13 mouse cellular contexts compared by ENCODE assay signal in the genomic region with DNA sequence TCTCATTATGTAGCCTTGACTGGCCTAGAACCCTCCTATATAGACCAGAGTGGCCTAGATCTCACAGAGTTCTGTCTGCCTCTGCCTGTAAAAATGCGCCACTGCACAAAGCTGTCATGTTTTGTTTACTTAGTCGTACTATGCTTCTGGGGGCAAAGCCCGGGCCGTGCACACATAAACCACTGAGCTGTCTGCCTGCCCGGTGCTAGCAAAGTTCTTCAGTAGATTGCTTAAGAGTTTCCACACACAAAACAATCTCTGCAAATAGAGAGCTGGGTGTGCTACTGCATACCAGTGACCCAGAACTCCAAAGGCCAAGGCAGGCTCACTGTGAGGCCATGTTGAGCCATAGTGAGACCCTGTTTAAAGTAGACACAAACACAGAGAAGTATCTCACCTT. TPM values are rescaled to one million over a fixed set of nuclear protein-coding genes. Genes with fewer than 3 reads are reported as not detected.
A peak's percentile ranks its signal among the peaks of the same experiment; 100 is the strongest.
DNase-seq lines count a peak whose midpoint lies in the region; ATAC-seq and TF ChIP-seq lines count a peak whose summit lies in the region.
"Had no signal": no experiment of that assay in that cellular context is flagged by ENCODE, and none has a peak within 500 bp of the region (broad histone marks: within the 10 kb centered on the region; RNA-seq: fewer than 3 reads in every experiment).

No protein-coding gene starts in this region.

- H3K4me1 ChIP-seq in intestine, embryonic 14.5 days (replicated peaks; ENCODE audit: control insufficient read depth, insufficient read depth, low read length) = 0 out of 2 replicates have a peak, but pooled peaks cover 11% of the 10 kb centered on the region
- 0 out of 2 replicates have a peak, but pooled peaks cover 8% of the 10 kb centered on the region for H3K4me1 ChIP-seq in intestine, embryonic 15.5 days (replicated peaks)
- no peaks in the 10 kb centered on the region for H3K4me1 ChIP-seq in intestine, postnatal 0 days (replicated peaks; ENCODE audit: control insufficient read depth, insufficient read depth, low read length)
- peaks cover 15% of the 10 kb centered on the region; the same call in 1 of the 2 replicates for H3K4me1 ChIP-seq in lung, postnatal 0 days (ENCODE audit: insufficient read depth, low read depth, low read length)
- H3K4me1 ChIP-seq: forebrain, embryonic 15.5 days had no signal

- TF ChIP-seq EP300 in lung, postnatal 0 days (IDR thresholded peaks at IDR 0.05) = 0 out of 2 replicates have a peak, but pooled peaks have one; percentile 14

- 0 out of 2 replicates have a peak, but pooled peaks have one; percentile 36 for ATAC-seq in intestine, embryonic 14.5 days (replicated peaks; ENCODE audit: low FRiP score, low TSS enrichment, low read depth)
- ATAC-seq in intestine, embryonic 15.5 days = no peak
- peak; percentile 36; the same call in 1 of the 2 replicates for ATAC-seq in intestine, postnatal 0 days
- peak; percentile 85 for ATAC-seq in lung, postnatal 0 days
- ATAC-seq: forebrain, embryonic 15.5 days had no signal

- no peak overlapping the region for H3K9ac ChIP-seq in intestine, embryonic 14.5 days (ENCODE audit: low read length)
- H3K9ac ChIP-seq in intestine, embryonic 15.5 days = no peak overlapping the region
- no peak overlapping the region for H3K9ac ChIP-seq in intestine, postnatal 0 days (ENCODE audit: low read depth, low read length)
- no peak overlapping the region for H3K9ac ChIP-seq in lung, postnatal 0 days (replicated peaks; ENCODE audit: low read depth)
- H3K9ac ChIP-seq: embryonic facial prominence, embryonic 13.5 days; forebrain, embryonic 15.5 days; limb, embryonic 15.5 days had no signal

- H3K4me3 ChIP-seq in intestine, embryonic 14.5 days (ENCODE audit: low read depth, low read length) = no peak overlapping the region
- H3K4me3 ChIP-seq in intestine, embryonic 15.5 days (replicated peaks) = no peak overlapping the region
- no peak overlapping the region for H3K4me3 ChIP-seq in intestine, postnatal 0 days (ENCODE audit: low read depth, low read length)
- no peak overlapping the region for H3K4me3 ChIP-seq in lung, postnatal 0 days (ENCODE audit: low read depth, low read length)
- H3K4me3 ChIP-seq: embryonic facial prominence, embryonic 13.5 days; forebrain, embryonic 15.5 days; limb, embryonic 15.5 days had no signal

- TF ChIP-seq CTCF in intestine, postnatal 0 days (IDR thresholded peaks at IDR 0.05; ENCODE audit: low read depth) = no peak
- peak; percentile 30 for TF ChIP-seq CTCF in lung, postnatal 0 days (IDR thresholded peaks at IDR 0.05)

- no peaks in the 10 kb centered on the region for H3K9me3 ChIP-seq in intestine, embryonic 14.5 days (ENCODE audit: control insufficient read depth, low read length)
- no peaks in the 10 kb centered on the region for H3K9me3 ChIP-seq in intestine, embryonic 15.5 days
- no peaks in the 10 kb centered on the region for H3K9me3 ChIP-seq in intestine, postnatal 0 days (ENCODE audit: control insufficient read depth)
- no peaks in the 10 kb centered on the region for H3K9me3 ChIP-seq in lung, postnatal 0 days (ENCODE audit: low read length)
- H3K9me3 ChIP-seq: embryonic facial prominence, embryonic 13.5 days; forebrain, embryonic 15.5 days; limb, embryonic 15.5 days had no signal

- no peak overlapping the region for H3K27ac ChIP-seq in intestine, embryonic 14.5 days (ENCODE audit: low read depth)
- H3K27ac ChIP-seq in intestine, embryonic 15.5 days = no peak overlapping the region
- no peak overlapping the region; the same call in none of the 2 replicates for H3K27ac ChIP-seq in intestine, postnatal 0 days (ENCODE audit: low read depth, low read length)
- 0 out of 2 replicates have a peak overlapping the region, but pooled peaks have one; percentile 38 for H3K27ac ChIP-seq in lung, postnatal 0 days (ENCODE audit: low read length)
- H3K27ac ChIP-seq: embryonic facial prominence, embryonic 13.5 days; forebrain, embryonic 15.5 days; limb, embryonic 15.5 days had no signal

- no peaks in the 10 kb centered on the region for H3K27me3 ChIP-seq in intestine, embryonic 14.5 days (replicated peaks; ENCODE audit: control insufficient read depth, insufficient read depth, low read length)
- no peaks in the 10 kb centered on the region for H3K27me3 ChIP-seq in intestine, embryonic 15.5 days (replicated peaks)
- H3K27me3 ChIP-seq in intestine, postnatal 0 days (replicated peaks; ENCODE audit: control insufficient read depth, insufficient read depth, low read length) = no peaks in the 10 kb centered on the region
- H3K27me3 ChIP-seq in lung, postnatal 0 days (replicated peaks; ENCODE audit: insufficient read depth, low read length) = no peaks in the 10 kb centered on the region
- H3K27me3 ChIP-seq: embryonic facial prominence, embryonic 13.5 days; forebrain, embryonic 15.5 days; limb, embryonic 15.5 days had no signal

- H3K4me2 ChIP-seq in intestine, embryonic 14.5 days (ENCODE audit: low read length) = no peak overlapping the region
- no peak overlapping the region for H3K4me2 ChIP-seq in intestine, embryonic 15.5 days (replicated peaks)
- no peak overlapping the region for H3K4me2 ChIP-seq in intestine, postnatal 0 days (replicated peaks; ENCODE audit: low read depth)
- H3K4me2 ChIP-seq in lung, postnatal 0 days (replicated peaks; ENCODE audit: low read depth, low read length) = no peak overlapping the region
- H3K4me2 ChIP-seq: embryonic facial prominence, embryonic 13.5 days; forebrain, embryonic 15.5 days; limb, embryonic 15.5 days had no signal

- no peak for DNase-seq in intestine, embryonic 14.5 days (ENCODE audit: low spot score)
- DNase-seq in NIH3T3 (ENCODE audit: low read depth) = peak; percentile 32
- DNase-seq in lung, postnatal 0 days (ENCODE audit: low spot score) = peak; percentile 80
- DNase-seq in frontal cortex, postnatal 14 days (ENCODE audit: low spot score in 2 of 2) = no peak
- no peak for DNase-seq in right cerebral cortex, adult 18-20 months
- DNase-seq: cerebellum, adult 9-11 months; heart, postnatal 14 days; midbrain, embryonic 14.5 days had no signal

- H3K36me3 ChIP-seq in intestine, embryonic 14.5 days (ENCODE audit: control insufficient read depth, insufficient read depth, low read length) = 0 out of 2 replicates have a peak, but pooled peaks cover 8% of the 10 kb centered on the region
- no peaks in the 10 kb centered on the region for H3K36me3 ChIP-seq in intestine, embryonic 15.5 days
- H3K36me3 ChIP-seq in intestine, postnatal 0 days (ENCODE audit: control insufficient read depth, insufficient read depth) = peaks cover 12% of the 10 kb centered on the region; the same call in 1 of the 2 replicates
- H3K36me3 ChIP-seq in lung, postnatal 0 days (ENCODE audit: insufficient read depth, low read length) = no peaks in the 10 kb centered on the region
- H3K36me3 ChIP-seq: forebrain, embryonic 15.5 days had no signal

- 26% methylated on average over 5 of the region's 5 CpGs for WGBS in intestine, embryonic 14.5 days
- 20% methylated on average over 5 of the region's 5 CpGs for WGBS in intestine, embryonic 15.5 days
- WGBS in intestine, postnatal 0 days = 20% methylated on average over 5 of the region's 5 CpGs
- 23% methylated on average over 5 of the region's 5 CpGs for WGBS in lung, postnatal 0 days

RNA-seq across cellular contexts. Expression of gene Rapgef1, which starts 58.3 kb away (rescaled TPM):
- polyA plus RNA-seq in intestine, embryonic 14.5 days (2014; fragmentation: Nextera tagmentation; extraction: Ambion mirVana) = 15.1 and 15.7 TPM in 2 replicates
- polyA plus RNA-seq in intestine, embryonic 15.5 days (2015; fragmentation: Nextera tagmentation; extraction: Ambion mirVana) = 11.8 and 12.3 TPM in 2 replicates
- polyA plus RNA-seq in intestine, postnatal 0 days (2015; fragmentation: Nextera tagmentation; extraction: Ambion mirVana) = 6.1 and 6.3 TPM in 2 replicates
- polyA plus RNA-seq in lung, postnatal 0 days (2015; fragmentation: Nextera tagmentation; extraction: Ambion mirVana) = 10.6 and 11.4 TPM in 2 replicates

Comparison
In these comparisons a context has a peak if more than half of its experiments do, and no peak if none do; other contexts are left out.
1. DNase-seq: peak in NIH3T3 (single experiment) and lung, postnatal 0 days (single experiment); none in intestine, embryonic 14.5 days (single experiment), frontal cortex, postnatal 14 days (0 of 2) and right cerebral cortex, adult 18-20 months (single experiment).